Mouse (Mus musculus) lung, embryonic 14.5 days (tissue): ENCODE measurements around the gene Rab37. TPM values are rescaled to one million over a fixed set of nuclear protein-coding genes. Genes with fewer than 3 reads are reported as not detected.

Experiments used
- ATAC-seq: fragments of 200-750 bp; cut with Nextera tagmentation; 2 replicates; pipeline ENCODE4 v1.8.0; 2017; ENCODE audit warnings: mild to moderate bottlenecking, moderate TSS enrichment, moderate library complexity; ENCODE audit not compliant: insufficient read depth
- DNase-seq: peaks from one replicate; pipeline ENCODE4 v3.0.0-alpha.2; 2015
- H3K27ac ChIP-seq: fragments of 300-500 bp; sonication (generic); 2 replicates; pipeline ENCODE4 v1.5.1; 2014; ENCODE audit warnings: low read depth, mild to moderate bottlenecking, moderate library complexity
- H3K27me3 ChIP-seq: fragments of 300-500 bp; sonication (generic); 2 replicates; pipeline ENCODE4 v1.6.1; 2014; ENCODE audit warnings: low read length, control low read depth; ENCODE audit not compliant: insufficient read depth
- H3K36me3 ChIP-seq: fragments of 300-500 bp; sonication (generic); 2 replicates; pipeline ENCODE4 v1.6.1; 2014; ENCODE audit warnings: control low read depth; ENCODE audit not compliant: insufficient read depth
- H3K4me1 ChIP-seq: fragments of 300-500 bp; sonication (generic); 2 replicates; pipeline ENCODE4 v1.6.1; 2014; ENCODE audit warnings: antibody characterized with exemption, control low read depth; ENCODE audit not compliant: insufficient read depth
- H3K4me2 ChIP-seq: fragments of 300-500 bp; sonication (generic); 2 replicates; pipeline ENCODE4 v1.6.1; 2014; ENCODE audit warnings: mild to moderate bottlenecking
- H3K4me3 ChIP-seq: fragments of 300-500 bp; sonication (generic); 2 replicates; pipeline ENCODE4 v1.5.1; 2014; ENCODE audit warnings: low read depth, low read length
- H3K9ac ChIP-seq: fragments of 300-500 bp; sonication (generic); 2 replicates; pipeline ENCODE4 v1.6.1; 2014
- H3K9me3 ChIP-seq: fragments of 300-500 bp; sonication (generic); 2 replicates; pipeline ENCODE4 v1.6.1; 2016; ENCODE audit warnings: low read depth, low read length, control low read depth
- CTCF ChIP-seq: IDR thresholded peaks from 2 replicates; pipeline ENCODE4 v1.5.1; 2016; ENCODE audit warnings: antibody characterized with exemption, low read depth
- whole genome bisulfite sequencing: fragments of 180-500 bp; shearing (Covaris S2); extraction: QIAGEN DNeasy Blood & Tissue Kit; methylation state at CpG from one replicate; pipeline ENCODE4 v1.1.7; 2014; 5-methylcytosine and 5-hydroxymethylcytosine counted together
- polyA plus RNA-seq: library from polyadenylated mRNA; unstranded; fragments of >200 nt; fragmentation: Nextera tagmentation; extraction: Ambion mirVana; gene quantifications from 2 replicates; pipeline ENCODE4 v1.2.1, GENCODE M21; 2014

Gene Rab37
- polyA plus RNA-seq, 1 experiment from 2014 or later: 0.55 TPM

DNA sequence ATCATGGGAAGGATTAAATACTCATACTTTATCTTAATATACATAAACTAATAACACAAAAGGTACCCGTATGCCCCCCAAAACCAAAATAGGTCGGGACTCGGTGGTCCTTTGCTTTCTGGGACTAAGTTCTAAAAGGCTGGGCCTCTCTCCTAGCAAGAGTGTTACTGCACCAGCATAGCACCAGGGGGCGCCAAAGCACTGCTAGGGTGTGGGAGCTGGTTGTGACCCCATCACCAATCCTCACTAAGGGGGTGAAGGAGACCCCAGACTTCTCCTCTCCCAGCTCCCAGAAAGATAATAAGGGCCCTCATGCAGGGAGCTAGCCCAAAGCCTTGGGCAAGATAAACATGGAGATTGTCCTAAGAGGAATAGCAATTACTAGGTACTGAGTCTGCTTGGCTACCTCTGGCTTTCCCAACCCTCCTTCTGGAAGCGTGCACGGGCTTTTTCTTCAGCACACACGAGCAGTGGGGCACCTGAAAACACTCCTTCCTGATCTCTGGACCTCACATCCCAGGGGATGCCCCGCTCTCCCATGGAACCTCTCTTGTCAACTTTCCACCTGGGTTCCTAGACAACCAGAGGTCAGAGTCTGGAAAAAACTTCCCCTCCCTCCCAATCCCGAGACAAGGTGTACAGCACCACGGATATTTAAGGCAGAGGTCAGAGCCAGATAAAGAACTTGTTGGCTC lies 69.8 kb downstream of the Rab37 start:
- ATAC-seq (no peak), DNase-seq (peak; percentile 82)
- no peaks in the 10 kb centered on the region for H3K9me3 ChIP-seq
- peaks cover 11% of the 10 kb centered on the region for H3K4me1 ChIP-seq
- no peaks in the 10 kb centered on the region for H3K36me3 ChIP-seq
- no peak overlapping the region for H3K27ac ChIP-seq
- H3K9ac ChIP-seq: no peak overlapping the region
- no peak overlapping the region for H3K4me2 ChIP-seq
- H3K4me3 ChIP-seq: no peak overlapping the region
- TF ChIP-seq CTCF: peak; percentile 90
- 25% methylated on average over 10 of the region's 10 CpGs for WGBS
- H3K27me3 ChIP-seq: peaks cover 21% of the 10 kb centered on the region

DNA sequence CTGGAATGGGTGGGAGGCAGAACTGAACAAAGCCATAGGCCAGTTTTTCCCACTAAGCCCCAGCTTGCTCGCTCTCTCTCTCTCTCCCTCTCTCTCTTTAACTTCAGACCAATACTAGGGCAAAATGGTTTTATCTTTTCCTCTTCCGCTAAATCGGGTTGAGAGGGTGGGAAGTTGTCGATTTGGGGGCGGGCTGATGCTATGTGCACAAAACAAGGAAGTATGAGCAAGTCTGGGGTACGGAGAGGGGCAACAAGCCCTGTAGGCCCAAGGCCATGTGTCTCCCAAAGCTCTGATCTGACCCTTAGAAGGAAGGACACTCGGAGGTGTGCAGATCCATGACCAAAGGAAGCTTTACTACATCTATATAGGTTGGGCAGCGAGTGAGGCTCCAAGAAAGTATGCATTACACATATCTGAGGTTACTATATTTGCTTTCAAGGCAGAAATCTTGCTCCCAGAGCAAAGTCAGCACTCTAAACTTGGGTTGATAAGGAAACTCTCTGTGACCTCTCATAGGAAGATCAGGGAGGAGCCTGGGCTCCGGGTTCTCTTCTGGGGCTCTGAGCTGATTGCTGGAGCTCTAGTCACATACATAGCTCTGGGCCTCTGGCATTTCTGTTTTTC lies 70.5 kb downstream of the Rab37 start:
- WGBS: 49% methylated on average over 9 of the region's 9 CpGs
- H3K4me1 ChIP-seq: peaks cover 11% of the 10 kb centered on the region
- no peaks in the 10 kb centered on the region for H3K36me3 ChIP-seq
- peaks cover 21% of the 10 kb centered on the region for H3K27me3 ChIP-seq
- H3K4me3 ChIP-seq: no peak overlapping the region
- no peaks in the 10 kb centered on the region for H3K9me3 ChIP-seq
- DNase-seq (no peak), ATAC-seq (no peak)
- no peak for TF ChIP-seq CTCF
- H3K9ac ChIP-seq: no peak overlapping the region
- 0 out of 2 replicates have a peak overlapping the region, but pooled peaks have one; percentile 83 for H3K4me2 ChIP-seq
- no peak overlapping the region for H3K27ac ChIP-seq

DNA sequence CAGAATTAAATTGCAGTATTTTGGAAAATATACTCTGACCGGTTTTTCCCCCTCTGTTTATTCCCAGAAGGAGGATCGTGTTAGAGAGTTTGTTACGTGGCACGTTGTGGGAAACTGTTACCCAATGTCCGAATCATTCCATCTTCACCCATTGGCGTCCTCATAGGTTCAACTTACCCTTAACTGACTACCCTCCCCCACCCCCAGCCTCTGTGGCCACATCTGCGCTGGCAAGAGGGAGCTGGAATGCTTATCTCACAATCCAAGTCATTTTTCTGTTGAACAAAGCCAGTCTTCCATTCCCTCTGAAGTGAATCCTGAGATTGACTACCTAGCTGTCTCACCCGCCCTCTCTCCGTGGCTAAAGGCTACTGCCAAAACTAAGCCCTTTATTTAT lies 71.0 kb downstream of the Rab37 start:
- H3K27me3 ChIP-seq: peaks cover 21% of the 10 kb centered on the region
- H3K27ac ChIP-seq: peak overlapping the region; percentile 67; the same call in 1 of the 2 replicates
- peak overlapping the region; percentile 65 for H3K4me3 ChIP-seq
- peak overlapping the region; percentile 43; the same call in 1 of the 2 replicates for H3K9ac ChIP-seq
- H3K9me3 ChIP-seq: no peaks in the 10 kb centered on the region
- no peak for TF ChIP-seq CTCF
- H3K36me3 ChIP-seq: no peaks in the 10 kb centered on the region
- H3K4me2 ChIP-seq: peak overlapping the region; percentile 83
- 13% methylated on average over 9 of the region's 9 CpGs for WGBS
- peaks cover 11% of the 10 kb centered on the region for H3K4me1 ChIP-seq
- ATAC-seq (no peak), DNase-seq (no peak)

DNA sequence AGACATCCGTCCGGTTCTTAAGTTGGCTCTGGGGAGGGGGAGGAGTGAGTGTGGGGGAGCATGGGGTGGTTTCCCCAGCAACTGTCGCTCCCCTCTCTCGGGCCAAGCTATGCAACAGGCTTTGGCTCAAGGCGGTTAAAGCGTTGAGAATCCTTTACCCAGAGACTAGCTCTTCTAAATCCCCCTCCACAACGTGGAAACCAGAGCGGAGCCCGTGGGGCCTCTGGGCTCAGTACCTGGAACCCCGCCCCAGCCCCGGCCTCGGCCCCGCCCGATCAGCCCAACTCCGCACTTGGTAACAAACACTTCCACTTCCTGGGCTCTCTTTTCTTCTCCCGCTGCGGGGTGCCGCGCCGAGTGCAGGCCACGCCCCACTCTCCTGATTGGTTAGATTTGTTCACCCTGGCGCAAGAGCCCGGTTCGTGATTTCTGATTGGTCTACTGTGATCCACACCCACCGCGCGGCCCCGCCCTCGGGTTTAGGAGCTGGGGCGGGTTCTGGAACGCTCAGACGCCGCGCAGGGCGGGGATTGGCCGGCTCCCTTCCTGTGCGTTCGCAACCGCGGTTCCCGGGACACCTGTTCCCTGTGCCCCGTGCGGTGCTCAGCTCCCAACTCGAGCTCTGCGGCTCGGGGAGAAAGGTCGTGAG lies 71.7 kb downstream of the Rab37 start, which contains the start of gene Slc9a3r1:
Gene Slc9a3r1, plus strand, starts transcription at position 510 of the 649 bp plus-strand sequence.
- Histone ChIP-seq H3K27ac (peak within 1 kb of the TSS; percentile 67), H3K4me2 (peak within 1 kb of the TSS; percentile 83), H3K9me3 (no peaks in the 10 kb centered on the region), H3K4me1 (peaks cover 11% of the 10 kb centered on the region), H3K27me3 (peaks cover 21% of the 10 kb centered on the region), H3K4me3 (peak within 1 kb of the TSS; percentile 65), H3K9ac (peak within 1 kb of the TSS; percentile 47), H3K36me3 (no peaks in the 10 kb centered on the region)
- DNase-seq (peak; percentile 99), ATAC-seq (peak; percentile 97)
- WGBS: under 1% methylated on average over 47 of the region's 47 CpGs
- TF ChIP-seq CTCF: no peak

DNA sequence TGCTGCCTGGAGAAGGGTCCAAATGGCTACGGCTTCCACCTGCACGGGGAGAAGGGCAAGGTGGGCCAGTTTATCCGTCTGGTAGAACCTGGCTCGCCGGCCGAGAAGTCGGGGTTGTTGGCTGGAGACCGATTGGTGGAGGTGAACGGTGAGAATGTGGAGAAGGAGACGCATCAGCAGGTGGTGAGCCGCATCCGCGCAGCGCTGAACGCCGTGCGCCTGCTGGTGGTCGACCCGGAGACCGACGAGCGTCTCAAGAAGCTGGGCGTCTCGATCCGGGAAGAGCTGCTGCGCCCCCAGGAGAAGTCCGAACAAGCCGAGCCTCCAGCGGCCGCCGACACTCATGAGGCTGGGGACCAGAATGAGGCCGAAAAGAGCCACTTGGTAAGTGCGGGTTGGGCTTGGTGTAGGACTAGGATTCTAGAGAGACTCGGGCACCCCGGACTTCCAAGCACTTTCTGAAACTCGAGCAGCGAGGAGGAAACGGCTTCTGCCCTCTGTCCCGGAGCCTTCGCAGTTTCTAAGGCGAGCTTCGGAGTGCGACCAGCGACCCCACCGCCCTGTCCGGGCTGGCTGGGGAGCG lies 72.4 kb downstream of the Rab37 start:
- Histone ChIP-seq H3K4me2 (peak overlapping the region; percentile 83), H3K27ac (peak overlapping the region; percentile 58; the same call in 1 of the 2 replicates), H3K4me1 (peaks cover 4% of the 10 kb centered on the region), H3K27me3 (peaks cover 21% of the 10 kb centered on the region), H3K9me3 (no peaks in the 10 kb centered on the region), H3K9ac (peak overlapping the region; percentile 47), H3K4me3 (peak overlapping the region; percentile 65), H3K36me3 (no peaks in the 10 kb centered on the region)
- ATAC-seq (peak; percentile 38), DNase-seq (peak; percentile 69)
- TF ChIP-seq CTCF: peak; percentile 42
- WGBS: under 1% methylated on average over 47 of the region's 47 CpGs

DNA sequence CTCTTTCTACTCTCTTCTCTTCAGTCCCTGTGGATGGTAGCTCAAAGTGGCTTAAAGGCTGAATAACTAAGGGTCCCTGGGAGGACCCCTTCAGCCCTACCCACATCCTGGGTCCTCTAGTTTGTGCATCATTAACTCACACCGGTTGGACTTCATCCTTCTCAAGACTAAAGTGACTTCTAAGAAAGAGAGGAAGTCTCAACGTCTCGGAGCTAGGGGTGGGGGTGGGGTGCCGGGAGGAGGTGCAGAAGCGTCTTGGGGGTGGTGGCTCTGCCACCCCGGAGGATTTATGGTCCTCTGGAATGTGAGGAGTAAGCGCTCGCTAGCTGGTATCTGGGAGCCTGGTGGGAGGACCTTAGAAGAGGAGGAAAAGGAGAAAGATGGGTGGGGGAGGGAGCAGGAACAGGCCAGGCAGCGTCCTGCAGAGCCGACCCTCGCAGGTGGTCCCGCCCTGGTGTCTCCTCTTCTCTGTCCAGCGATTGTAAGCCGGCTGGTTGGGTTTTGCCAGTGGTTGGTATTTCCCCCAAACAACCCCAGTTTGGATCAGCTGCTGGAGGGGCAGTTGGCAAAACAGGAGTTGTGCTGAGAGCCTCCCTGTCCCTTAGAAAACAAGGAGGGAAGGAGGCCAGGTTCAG lies 73.2 kb downstream of the Rab37 start:
- Histone ChIP-seq H3K4me2 (peak overlapping the region; percentile 83), H3K9me3 (no peaks in the 10 kb centered on the region), H3K4me1 (peaks cover 4% of the 10 kb centered on the region), H3K4me3 (peak overlapping the region; percentile 65), H3K36me3 (no peaks in the 10 kb centered on the region), H3K27me3 (peaks cover 21% of the 10 kb centered on the region), H3K27ac (0 out of 2 replicates have a peak overlapping the region, but pooled peaks have one; percentile 30), H3K9ac (peak overlapping the region; percentile 47)
- WGBS: 0% methylated on average over 14 of the region's 14 CpGs
- ATAC-seq (no peak), DNase-seq (peak; percentile 48)
- TF ChIP-seq CTCF: no peak
